Mouse (Mus musculus): Measurements from ENCODE around the gene Col13a1. TPM values are rescaled to one million over a fixed set of nuclear protein-coding genes. Genes with fewer than 3 reads are reported as not detected.

Col13a1 gene
- polyA plus RNA-seq, 1 experiment from 2014 or later, result 32.6 TPM

- Histone ChIP-seq H3K4me3 (0 out of 2 replicates have a peak overlapping the region, but pooled peaks have one; percentile 0), H3K4me2 (peak overlapping the region; percentile 37), H3K36me3 (0 out of 2 replicates have a peak, but pooled peaks cover 8% of the 10 kb centered on the region), H3K27me3 (no peaks in the 10 kb centered on the region), H3K4me1 (peaks cover 59% of the 10 kb centered on the region), H3K9ac (no peak overlapping the region), H3K9me3 (no peaks in the 10 kb centered on the region), H3K27ac (peak overlapping the region; percentile 89)
- ATAC-seq (ENCODE audit: borderline replicate concordance, extremely low read depth, low FRiP score, low TSS enrichment), result peak; percentile 86
- 17% methylated on average over 11 of the region's 11 CpGs for WGBS
These were observed 58.1 kb downstream of the Col13a1 start for GRCm38 (mm10) chr10:61920655-61921365.

GRCm38 (mm10) chr10:61919924-61920654 lies 58.8 kb downstream of the Col13a1 start:
- H3K4me3 ChIP-seq, result 0 out of 2 replicates have a peak overlapping the region, but pooled peaks have one; percentile 0
- H3K4me2 ChIP-seq, result peak overlapping the region; percentile 37
- no peak overlapping the region for H3K9ac ChIP-seq
- 11% methylated on average over 13 of the region's 13 CpGs for WGBS
- peaks cover 54% of the 10 kb centered on the region for H3K4me1 ChIP-seq
- H3K27ac ChIP-seq, result peak overlapping the region; percentile 89
- H3K36me3 ChIP-seq, result peaks cover 11% of the 10 kb centered on the region; the same call in 1 of the 2 replicates
- no peaks in the 10 kb centered on the region for H3K9me3 ChIP-seq
- ATAC-seq (ENCODE audit: borderline replicate concordance, extremely low read depth, low FRiP score, low TSS enrichment), result peak; percentile 78
- no peaks in the 10 kb centered on the region for H3K27me3 ChIP-seq

GRCm38 (mm10) chr10:61919496-61919895 lies 59.4 kb downstream of the Col13a1 start:
- Histone ChIP-seq H3K4me2 (no peak overlapping the region), H3K9ac (no peak overlapping the region), H3K27me3 (no peaks in the 10 kb centered on the region), H3K4me1 (peaks cover 49% of the 10 kb centered on the region), H3K27ac (peak overlapping the region; percentile 89), H3K4me3 (no peak overlapping the region), H3K36me3 (peaks cover 11% of the 10 kb centered on the region; the same call in 1 of the 2 replicates), H3K9me3 (no peaks in the 10 kb centered on the region)
- WGBS, result 75% methylated on average over 4 of the region's 4 CpGs
- no peak for ATAC-seq (ENCODE audit: borderline replicate concordance, extremely low read depth, low FRiP score, low TSS enrichment)

GRCm38 (mm10) chr10:61917066-61917465 lies 61.8 kb downstream of the Col13a1 start:
- ATAC-seq (ENCODE audit: borderline replicate concordance, extremely low read depth, low FRiP score, low TSS enrichment), result no peak
- Histone ChIP-seq H3K9ac (no peak overlapping the region), H3K4me2 (no peak overlapping the region), H3K4me1 (peaks cover 32% of the 10 kb centered on the region), H3K9me3 (no peaks in the 10 kb centered on the region), H3K4me3 (no peak overlapping the region), H3K27me3 (no peaks in the 10 kb centered on the region), H3K27ac (no peak overlapping the region), H3K36me3 (peaks cover 11% of the 10 kb centered on the region; the same call in 1 of the 2 replicates)
- 96% methylated on average over 12 of the region's 12 CpGs for WGBS

- no peak overlapping the region for H3K4me2 ChIP-seq
- no peaks in the 10 kb centered on the region for H3K27me3 ChIP-seq
- ATAC-seq (ENCODE audit: borderline replicate concordance, extremely low read depth, low FRiP score, low TSS enrichment), result no peak
- WGBS, result 58% methylated on average over 4 of the region's 4 CpGs
- H3K27ac ChIP-seq, result no peak overlapping the region
- no peak overlapping the region for H3K9ac ChIP-seq
- H3K4me3 ChIP-seq, result no peak overlapping the region
- peaks cover 7% of the 10 kb centered on the region for H3K36me3 ChIP-seq
- no peaks in the 10 kb centered on the region for H3K9me3 ChIP-seq
- peaks cover 2% of the 10 kb centered on the region; the same call in 1 of the 2 replicates for H3K4me1 ChIP-seq
These were observed 67.1 kb downstream of the Col13a1 start for GRCm38 (mm10) chr10:61911770-61912169.

- WGBS, result 50% methylated on average over 3 of the region's 3 CpGs
- Histone ChIP-seq H3K4me1 (peaks cover 26% of the 10 kb centered on the region), H3K9ac (no peak overlapping the region), H3K4me3 (no peak overlapping the region), H3K27me3 (no peaks in the 10 kb centered on the region), H3K27ac (no peak overlapping the region), H3K4me2 (no peak overlapping the region), H3K9me3 (no peaks in the 10 kb centered on the region), H3K36me3 (peaks cover 4% of the 10 kb centered on the region; the same call in 1 of the 2 replicates)
- peak; percentile 64; the same call in 1 of the 2 replicates for ATAC-seq (ENCODE audit: borderline replicate concordance, extremely low read depth, low FRiP score, low TSS enrichment)
These were observed 69.9 kb downstream of the Col13a1 start for GRCm38 (mm10) chr10:61909004-61909403.

GRCm38 (mm10) chr10:61906226-61906625 lies 72.7 kb downstream of the Col13a1 start:
- Histone ChIP-seq H3K4me2 (no peak overlapping the region), H3K27me3 (no peaks in the 10 kb centered on the region), H3K9me3 (no peaks in the 10 kb centered on the region), H3K9ac (no peak overlapping the region), H3K4me1 (peaks cover 26% of the 10 kb centered on the region), H3K4me3 (no peak overlapping the region), H3K27ac (peak overlapping the region; percentile 77), H3K36me3 (peaks cover 4% of the 10 kb centered on the region; the same call in 1 of the 2 replicates)
- 27% methylated on average over 5 of the region's 5 CpGs for WGBS
- ATAC-seq (ENCODE audit: borderline replicate concordance, extremely low read depth, low FRiP score, low TSS enrichment), result no peak

GRCm38 (mm10) chr10:61905308-61905707 lies 73.6 kb downstream of the Col13a1 start:
- Histone ChIP-seq H3K27me3 (no peaks in the 10 kb centered on the region), H3K36me3 (peaks cover 4% of the 10 kb centered on the region; the same call in 1 of the 2 replicates), H3K9ac (no peak overlapping the region), H3K4me3 (no peak overlapping the region), H3K27ac (peak overlapping the region; percentile 86), H3K4me2 (peak overlapping the region; percentile 1; the same call in 1 of the 2 replicates), H3K4me1 (peaks cover 26% of the 10 kb centered on the region), H3K9me3 (no peaks in the 10 kb centered on the region)
- WGBS, result 19% methylated on average over 8 of the region's 8 CpGs
- peak; percentile 76 for ATAC-seq (ENCODE audit: borderline replicate concordance, extremely low read depth, low FRiP score, low TSS enrichment)

GRCm38 (mm10) chr10:61898116-61898515 lies 80.8 kb downstream of the Col13a1 start:
- Histone ChIP-seq H3K4me2 (no peak overlapping the region), H3K4me1 (no peaks in the 10 kb centered on the region), H3K9ac (no peak overlapping the region), H3K4me3 (no peak overlapping the region), H3K36me3 (0 out of 2 replicates have a peak, but pooled peaks cover 5% of the 10 kb centered on the region), H3K27me3 (no peaks in the 10 kb centered on the region), H3K27ac (no peak overlapping the region), H3K9me3 (no peaks in the 10 kb centered on the region)
- ATAC-seq (ENCODE audit: borderline replicate concordance, extremely low read depth, low FRiP score, low TSS enrichment), result no peak
- 45% methylated on average over 6 of the region's 6 CpGs for WGBS

GRCm38 (mm10) chr10:61894564-61894963 lies 84.3 kb downstream of the Col13a1 start:
- H3K36me3 ChIP-seq, result 0 out of 2 replicates have a peak, but pooled peaks cover 5% of the 10 kb centered on the region
- no peak overlapping the region for H3K27ac ChIP-seq
- no peaks in the 10 kb centered on the region for H3K4me1 ChIP-seq
- H3K4me2 ChIP-seq, result no peak overlapping the region
- H3K4me3 ChIP-seq, result no peak overlapping the region
- ATAC-seq (ENCODE audit: borderline replicate concordance, extremely low read depth, low FRiP score, low TSS enrichment), result no peak
- no peaks in the 10 kb centered on the region for H3K27me3 ChIP-seq
- H3K9ac ChIP-seq, result no peak overlapping the region
- WGBS, result 77% methylated on average over 5 of the region's 5 CpGs
- H3K9me3 ChIP-seq, result no peaks in the 10 kb centered on the region

GRCm38 (mm10) chr10:61891138-61891537 lies 87.8 kb downstream of the Col13a1 start:
- no peak for ATAC-seq (ENCODE audit: borderline replicate concordance, extremely low read depth, low FRiP score, low TSS enrichment)
- Histone ChIP-seq H3K27ac (no peak overlapping the region), H3K4me1 (no peaks in the 10 kb centered on the region), H3K36me3 (0 out of 2 replicates have a peak, but pooled peaks cover 5% of the 10 kb centered on the region), H3K4me2 (no peak overlapping the region), H3K4me3 (no peak overlapping the region), H3K9ac (no peak overlapping the region), H3K27me3 (no peaks in the 10 kb centered on the region), H3K9me3 (no peaks in the 10 kb centered on the region)
- WGBS, result 62% methylated on average over 9 of the region's 9 CpGs

- WGBS, result 93% methylated on average over 10 of the region's 10 CpGs
- H3K4me1 ChIP-seq, result no peaks in the 10 kb centered on the region
- H3K27me3 ChIP-seq, result no peaks in the 10 kb centered on the region
- 0 out of 2 replicates have a peak, but pooled peaks cover 5% of the 10 kb centered on the region for H3K36me3 ChIP-seq
- H3K27ac ChIP-seq, result no peak overlapping the region
- H3K4me3 ChIP-seq, result no peak overlapping the region
- no peak overlapping the region for H3K4me2 ChIP-seq
- H3K9me3 ChIP-seq, result no peaks in the 10 kb centered on the region
- no peak overlapping the region for H3K9ac ChIP-seq
- no peak for ATAC-seq (ENCODE audit: borderline replicate concordance, extremely low read depth, low FRiP score, low TSS enrichment)
These were observed 88.6 kb downstream of the Col13a1 start for GRCm38 (mm10) chr10:61890294-61890693.
